Mouse (Mus musculus) kidney, embryonic 15.5 days (tissue): ENCODE measurements at regions not wholly inside any gene's neighbourhood (a gene's known extent, or its start where the extent isn't known, plus 50 kb on each side); places are given as distances from the start of the nearest gene placed in this dataset.

Experiments
- ATAC-seq: fragments of 200-750 bp; cut with Nextera tagmentation; replicated peaks from 2 replicates; pipeline ENCODE4 v1.8.0; 2017; ENCODE audit warnings: moderate TSS enrichment; ENCODE audit not compliant: low FRiP score
- H3K27ac ChIP-seq: fragments of 300-500 bp; sonication (generic); 2 replicates; pipeline ENCODE4 v1.5.1; 2015; ENCODE audit warnings: mild to moderate bottlenecking, inconsistent platforms
- H3K27me3 ChIP-seq: fragments of 300-500 bp; sonication (generic); 2 replicates; pipeline ENCODE4 v1.6.1; 2015; ENCODE audit warnings: inconsistent platforms
- H3K36me3 ChIP-seq: fragments of 300-500 bp; sonication (generic); 2 replicates; pipeline ENCODE4 v1.6.1; 2015; ENCODE audit warnings: inconsistent platforms
- H3K4me1 ChIP-seq: fragments of 300-500 bp; sonication (generic); 2 replicates; pipeline ENCODE4 v1.6.1; 2015; ENCODE audit warnings: inconsistent platforms
- H3K4me2 ChIP-seq: fragments of 300-500 bp; sonication (generic); 2 replicates; pipeline ENCODE4 v1.6.1; 2015; ENCODE audit warnings: moderate library complexity, mild to moderate bottlenecking, inconsistent platforms
- H3K4me3 ChIP-seq: fragments of 300-500 bp; sonication (generic); replicated peaks from 2 replicates; pipeline ENCODE4 v1.5.1; 2015; ENCODE audit warnings: mild to moderate bottlenecking, inconsistent platforms
- H3K9ac ChIP-seq: fragments of 300-500 bp; sonication (generic); 2 replicates; pipeline ENCODE4 v1.6.1; 2015; ENCODE audit warnings: mild to moderate bottlenecking, inconsistent platforms
- H3K9me3 ChIP-seq: fragments of 300-500 bp; sonication (generic); replicated peaks from 2 replicates; pipeline ENCODE4 v1.6.1; 2016; ENCODE audit warnings: inconsistent platforms
- WGBS: fragments of 180-500 bp; shearing (Covaris S2); methylation state at CpG from one replicate; pipeline ENCODE4 v1.1.7; 2015; ENCODE audit warnings: mixed read lengths; 5-methylcytosine and 5-hydroxymethylcytosine counted together

GRCm38 (mm10) chr9:25374161-25374560 lies 107.2 kb upstream of the Eepd1 start:
- 88% methylated on average over 3 of the region's 3 CpGs for WGBS
- H3K9ac ChIP-seq, result no peak overlapping the region
- H3K27ac ChIP-seq, result no peak overlapping the region
- H3K27me3 ChIP-seq, result no peaks in the 10 kb centered on the region
- ATAC-seq, result no peak
- no peaks in the 10 kb centered on the region for H3K9me3 ChIP-seq
- H3K36me3 ChIP-seq, result no peaks in the 10 kb centered on the region
- no peak overlapping the region for H3K4me2 ChIP-seq
- H3K4me3 ChIP-seq, result no peak overlapping the region
- peaks cover 2% of the 10 kb centered on the region; the same call in 1 of the 2 replicates for H3K4me1 ChIP-seq

GRCm38 (mm10) chr9:25376209-25376608 lies 105.1 kb upstream of the Eepd1 start:
- no peak overlapping the region for H3K27ac ChIP-seq
- ATAC-seq, result no peak
- H3K9ac ChIP-seq, result no peak overlapping the region
- 58% methylated on average over 1 of the region's 1 CpGs for WGBS
- peaks cover 2% of the 10 kb centered on the region; the same call in 1 of the 2 replicates for H3K4me1 ChIP-seq
- no peak overlapping the region for H3K4me3 ChIP-seq
- no peak overlapping the region for H3K4me2 ChIP-seq
- no peaks in the 10 kb centered on the region for H3K9me3 ChIP-seq
- no peaks in the 10 kb centered on the region for H3K27me3 ChIP-seq
- H3K36me3 ChIP-seq, result no peaks in the 10 kb centered on the region

DNA sequence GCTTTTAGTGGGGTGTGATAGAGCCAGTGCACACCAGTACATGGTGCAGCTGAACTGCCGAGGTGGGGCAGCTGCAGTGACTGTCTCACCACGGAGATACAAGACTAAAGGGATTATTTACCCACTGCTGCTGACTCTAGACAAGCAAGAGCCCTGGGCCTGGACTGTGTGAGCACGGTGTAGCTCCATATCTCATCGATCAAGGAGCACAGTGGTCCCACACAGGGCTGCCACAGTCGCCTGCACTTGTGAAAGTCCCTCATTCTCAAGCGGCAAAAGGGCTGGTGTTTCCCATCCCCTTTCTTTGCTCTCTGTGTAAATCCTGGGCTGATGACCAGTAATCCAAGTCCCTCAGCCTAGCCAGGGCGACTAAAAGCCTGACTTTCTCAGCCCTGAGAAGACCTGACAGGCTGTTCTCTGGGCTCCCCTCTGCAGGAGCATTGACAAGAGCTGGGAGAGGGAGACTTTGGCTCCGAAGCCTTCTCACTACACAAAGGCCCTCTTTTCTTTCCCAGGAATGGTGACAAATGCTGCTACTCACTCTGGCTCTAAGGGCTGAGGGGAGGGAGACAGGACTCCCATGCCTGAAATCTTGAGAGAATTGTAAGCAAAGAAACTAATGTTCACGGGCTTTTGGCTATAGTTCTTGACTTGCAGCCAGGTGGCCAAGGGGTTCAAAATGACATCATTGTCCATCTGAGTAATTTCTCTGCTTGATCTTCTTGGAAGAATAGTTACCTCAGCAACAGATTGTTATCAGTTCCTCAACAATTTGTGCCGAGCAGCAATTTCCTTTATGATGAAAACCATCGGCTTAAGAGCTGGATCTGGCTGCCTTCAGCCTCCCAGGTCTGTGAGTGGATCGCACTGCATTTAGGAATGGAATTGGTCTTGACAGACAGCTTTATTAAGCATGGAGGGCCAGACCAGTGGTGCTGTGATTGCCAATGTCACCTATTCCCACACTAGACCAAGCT lies 103.3 kb upstream of the Eepd1 start:
- peaks cover 2% of the 10 kb centered on the region; the same call in 1 of the 2 replicates for H3K4me1 ChIP-seq
- no peak for ATAC-seq
- H3K36me3 ChIP-seq, result no peaks in the 10 kb centered on the region
- no peak overlapping the region for H3K9ac ChIP-seq
- no peak overlapping the region for H3K4me2 ChIP-seq
- H3K27me3 ChIP-seq, result no peaks in the 10 kb centered on the region
- H3K9me3 ChIP-seq, result no peaks in the 10 kb centered on the region
- no peak overlapping the region for H3K4me3 ChIP-seq
- H3K27ac ChIP-seq, result no peak overlapping the region
- 55% methylated on average over 12 of the region's 12 CpGs for WGBS

GRCm38 (mm10) chr9:25385333-25385732 lies 96.0 kb upstream of the Eepd1 start:
- Histone ChIP-seq H3K36me3 (no peaks in the 10 kb centered on the region), H3K9ac (no peak overlapping the region), H3K9me3 (no peaks in the 10 kb centered on the region), H3K27me3 (no peaks in the 10 kb centered on the region), H3K27ac (no peak overlapping the region), H3K4me1 (no peaks in the 10 kb centered on the region), H3K4me3 (no peak overlapping the region), H3K4me2 (no peak overlapping the region)
- ATAC-seq, result no peak

DNA sequence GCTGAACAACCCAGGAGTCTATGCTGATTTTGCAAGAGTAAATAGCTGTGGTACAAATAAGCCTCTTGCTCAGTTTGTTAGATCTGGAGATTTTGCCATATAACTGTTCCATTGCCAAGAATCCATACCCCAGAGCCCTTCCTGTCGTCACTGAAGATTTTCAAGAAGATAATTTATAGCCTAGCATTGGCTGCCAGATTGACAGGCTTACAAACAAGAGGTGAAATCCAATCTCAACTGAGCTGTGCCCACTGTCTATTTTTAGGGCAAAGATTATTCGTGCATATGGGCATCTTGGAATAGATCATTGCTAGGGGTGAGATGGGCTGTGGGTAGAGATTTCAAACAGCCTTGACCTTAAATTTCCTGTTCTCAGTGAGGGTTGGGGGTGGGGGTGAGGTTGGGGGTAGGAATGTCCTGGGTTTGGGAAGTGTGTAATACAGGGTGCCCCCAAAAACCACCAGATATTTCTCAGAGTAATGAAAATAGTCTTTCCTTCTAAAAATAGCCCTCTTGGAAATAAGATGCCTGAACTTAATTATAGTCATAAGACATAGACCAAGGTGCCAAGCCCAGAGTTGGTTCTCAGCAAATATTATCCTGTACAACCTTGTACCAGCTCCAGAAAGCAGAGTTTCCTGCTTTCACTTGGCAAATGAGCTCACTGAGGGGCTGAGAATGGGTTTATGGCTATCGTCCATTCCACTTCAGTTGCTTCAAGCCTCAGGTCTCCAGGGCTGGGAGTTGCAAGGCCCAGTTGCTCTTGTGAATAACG lies 93.3 kb upstream of the Eepd1 start:
- no peak for ATAC-seq
- H3K9me3 ChIP-seq, result no peaks in the 10 kb centered on the region
- no peak overlapping the region for H3K27ac ChIP-seq
- 60% methylated on average over 4 of the region's 4 CpGs for WGBS
- H3K36me3 ChIP-seq, result no peaks in the 10 kb centered on the region
- H3K4me1 ChIP-seq, result no peaks in the 10 kb centered on the region
- no peak overlapping the region for H3K9ac ChIP-seq
- H3K4me3 ChIP-seq, result no peak overlapping the region
- no peak overlapping the region for H3K4me2 ChIP-seq
- H3K27me3 ChIP-seq, result no peaks in the 10 kb centered on the region

GRCm38 (mm10) chr9:25389351-25389750 lies 92.0 kb upstream of the Eepd1 start:
- no peaks in the 10 kb centered on the region for H3K27me3 ChIP-seq
- H3K27ac ChIP-seq, result no peak overlapping the region
- ATAC-seq, result no peak
- 84% methylated on average over 3 of the region's 3 CpGs for WGBS
- H3K36me3 ChIP-seq, result no peaks in the 10 kb centered on the region
- no peak overlapping the region for H3K9ac ChIP-seq
- no peak overlapping the region for H3K4me2 ChIP-seq
- no peaks in the 10 kb centered on the region for H3K4me1 ChIP-seq
- no peak overlapping the region for H3K4me3 ChIP-seq
- H3K9me3 ChIP-seq, result no peaks in the 10 kb centered on the region

DNA sequence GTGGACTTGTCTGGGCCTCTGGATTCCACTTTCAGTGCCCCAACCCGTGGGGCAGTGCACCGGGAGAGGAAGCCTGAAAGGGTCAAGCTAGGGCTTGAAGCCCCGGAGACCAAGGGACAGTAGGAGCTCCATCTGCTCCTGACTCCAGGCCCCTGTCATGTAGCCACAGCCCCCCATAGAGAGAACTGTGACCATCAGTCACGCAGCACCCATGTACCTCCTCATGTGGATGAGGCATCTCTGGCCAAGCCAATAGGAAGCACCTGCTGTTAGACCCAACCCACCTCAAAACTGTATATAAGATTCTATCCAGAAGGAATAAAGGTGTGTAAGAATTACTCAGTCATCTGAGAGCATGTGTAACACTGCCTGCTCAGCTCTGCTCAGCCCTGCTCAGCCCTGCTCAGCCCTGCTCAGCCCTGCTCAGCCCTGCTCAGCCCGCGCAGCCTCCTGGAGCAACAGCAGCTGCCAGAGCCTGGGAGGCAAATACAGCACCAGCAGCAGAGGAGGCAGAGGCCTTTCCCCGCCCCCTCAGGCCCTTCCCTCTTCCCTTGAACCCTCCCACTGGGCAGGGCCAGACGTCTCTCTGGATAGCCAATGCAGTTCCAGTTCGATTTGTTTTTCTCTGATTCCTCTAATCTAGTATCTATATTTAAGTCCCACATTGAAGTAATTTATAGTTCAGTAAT lies 80.6 kb upstream of the Eepd1 start:
- no peaks in the 10 kb centered on the region for H3K36me3 ChIP-seq
- H3K4me1 ChIP-seq, result peaks cover 9% of the 10 kb centered on the region; the same call in 1 of the 2 replicates
- ATAC-seq, result peak; percentile 92
- no peaks in the 10 kb centered on the region for H3K9me3 ChIP-seq
- no peak overlapping the region for H3K9ac ChIP-seq
- no peak overlapping the region for H3K4me3 ChIP-seq
- no peaks in the 10 kb centered on the region for H3K27me3 ChIP-seq
- no peak overlapping the region for H3K27ac ChIP-seq
- 36% methylated on average over 9 of the region's 9 CpGs for WGBS
- H3K4me2 ChIP-seq, result peak overlapping the region; percentile 21; the same call in 1 of the 2 replicates

GRCm38 (mm10) chr9:25405848-25406247 lies 75.5 kb upstream of the Eepd1 start:
- 49% methylated on average over 4 of the region's 4 CpGs for WGBS
- no peak overlapping the region for H3K4me3 ChIP-seq
- no peaks in the 10 kb centered on the region for H3K27me3 ChIP-seq

GRCm38 (mm10) chr9:25408518-25408917 lies 72.8 kb upstream of the Eepd1 start:
- Histone ChIP-seq H3K27me3 (no peaks in the 10 kb centered on the region), H3K9ac (no peak overlapping the region), H3K4me1 (0 out of 2 replicates have a peak, but pooled peaks cover 4% of the 10 kb centered on the region), H3K4me2 (no peak overlapping the region), H3K9me3 (no peaks in the 10 kb centered on the region), H3K27ac (no peak overlapping the region), H3K36me3 (no peaks in the 10 kb centered on the region), H3K4me3 (no peak overlapping the region)
- WGBS, result 92% methylated on average over 3 of the region's 3 CpGs
- ATAC-seq, result no peak

More at GRCm38 (mm10) chr9:25405848-25406247, 75.5 kb upstream of the Eepd1 start:
- Histone ChIP-seq H3K36me3 (no peaks in the 10 kb centered on the region), H3K9ac (no peak overlapping the region), H3K27ac (no peak overlapping the region), H3K4me1 (peaks cover 5% of the 10 kb centered on the region; the same call in 1 of the 2 replicates), H3K9me3 (no peaks in the 10 kb centered on the region), H3K4me2 (no peak overlapping the region)
- ATAC-seq, result 0 out of 2 replicates have a peak, but pooled peaks have one; percentile 33

DNA sequence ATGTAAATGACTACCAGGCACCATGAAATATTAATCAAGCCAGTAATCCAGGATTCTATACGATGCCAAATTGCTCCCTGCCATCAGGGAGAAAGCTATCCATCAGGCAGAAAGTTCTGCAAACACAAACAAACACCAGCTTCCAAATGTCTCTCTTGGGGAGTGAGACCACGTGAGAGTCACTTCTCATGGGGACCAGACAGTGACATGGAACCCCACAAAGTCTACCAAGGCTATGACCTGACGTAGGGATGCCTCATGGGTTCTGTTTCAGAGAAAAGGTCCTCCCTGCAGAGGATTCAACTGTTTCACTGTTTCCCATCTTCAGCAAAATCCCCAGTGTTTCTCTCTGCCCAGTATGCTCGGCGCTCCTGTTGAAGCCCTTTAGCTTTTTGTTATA lies 71.6 kb upstream of the Eepd1 start:
- H3K4me2 ChIP-seq, result no peak overlapping the region
- no peak overlapping the region for H3K4me3 ChIP-seq
- H3K4me1 ChIP-seq, result 0 out of 2 replicates have a peak, but pooled peaks cover 4% of the 10 kb centered on the region
- ATAC-seq, result no peak
- 51% methylated on average over 5 of the region's 5 CpGs for WGBS
- no peaks in the 10 kb centered on the region for H3K36me3 ChIP-seq
- no peak overlapping the region for H3K27ac ChIP-seq
- no peak overlapping the region for H3K9ac ChIP-seq
- H3K9me3 ChIP-seq, result no peaks in the 10 kb centered on the region
- no peaks in the 10 kb centered on the region for H3K27me3 ChIP-seq

DNA sequence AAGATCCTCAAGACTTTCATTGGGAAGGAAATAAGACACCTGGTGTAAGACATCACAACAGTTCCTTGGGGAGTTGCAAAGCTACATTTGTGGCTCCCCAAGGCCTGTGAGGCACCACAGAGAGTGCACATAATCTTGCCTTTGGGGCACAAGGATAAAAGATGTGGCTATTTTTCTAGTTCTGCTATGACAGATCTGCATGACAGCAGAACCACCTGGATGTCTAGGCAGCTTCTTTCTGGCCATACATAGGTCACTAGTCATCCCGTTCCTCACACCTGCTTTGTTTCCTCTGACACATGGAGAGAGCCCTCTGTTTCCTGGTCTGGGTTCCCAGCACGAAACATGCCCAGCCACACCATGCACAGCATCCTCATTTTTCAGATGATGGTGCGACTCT lies 67.5 kb upstream of the Eepd1 start:
- Histone ChIP-seq H3K36me3 (no peaks in the 10 kb centered on the region), H3K4me1 (no peaks in the 10 kb centered on the region), H3K9me3 (no peaks in the 10 kb centered on the region), H3K9ac (no peak overlapping the region), H3K4me3 (no peak overlapping the region), H3K27ac (no peak overlapping the region), H3K27me3 (no peaks in the 10 kb centered on the region), H3K4me2 (no peak overlapping the region)
- ATAC-seq, result no peak
- 77% methylated on average over 3 of the region's 3 CpGs for WGBS
